Mouse (Mus musculus): ENCODE measurements around the gene Cdh23. TPM values are rescaled to one million over a fixed set of nuclear protein-coding genes. Genes with fewer than 3 reads are reported as not detected.

The Cdh23 gene
- polyA plus RNA-seq, 1 experiment from 2014 or later, result 0.57 TPM

- no peaks in the 10 kb centered on the region for H3K27me3 ChIP-seq (ENCODE audit: control insufficient read depth, insufficient read depth, low read length)
- ATAC-seq (ENCODE audit: low FRiP score, low TSS enrichment), result no peak
- no peak overlapping the region for H3K9ac ChIP-seq (ENCODE audit: low read depth, low read length)
- no peak overlapping the region for H3K4me2 ChIP-seq (replicated peaks; ENCODE audit: low read depth, low read length)
- H3K36me3 ChIP-seq (ENCODE audit: control insufficient read depth, insufficient read depth, low read length), result no peaks in the 10 kb centered on the region
- no peak overlapping the region for H3K27ac ChIP-seq (ENCODE audit: low read depth, low read length)
- 34% methylated on average over 2 of the region's 2 CpGs for WGBS
- H3K4me1 ChIP-seq (ENCODE audit: control insufficient read depth, insufficient read depth, low read length), result no peaks in the 10 kb centered on the region; the same call in 1 of the 2 replicates
- no peaks in the 10 kb centered on the region for H3K9me3 ChIP-seq (ENCODE audit: control insufficient read depth, low read length)
- H3K4me3 ChIP-seq (ENCODE audit: low read length), result no peak overlapping the region
Measured at GRCm38 (mm10) chr10:60362310-60362628, 334.0 kb downstream of the Cdh23 start.

GRCm38 (mm10) chr10:60361615-60362309, 334.5 kb downstream of the Cdh23 start:
- no peaks in the 10 kb centered on the region for H3K36me3 ChIP-seq (ENCODE audit: control insufficient read depth, insufficient read depth, low read length)
- no peak for ATAC-seq (ENCODE audit: low FRiP score, low TSS enrichment)
- H3K27ac ChIP-seq (ENCODE audit: low read depth, low read length), result no peak overlapping the region
- no peaks in the 10 kb centered on the region for H3K9me3 ChIP-seq (ENCODE audit: control insufficient read depth, low read length)
- H3K4me3 ChIP-seq (ENCODE audit: low read length), result no peak overlapping the region
- no peaks in the 10 kb centered on the region; the same call in 1 of the 2 replicates for H3K4me1 ChIP-seq (ENCODE audit: control insufficient read depth, insufficient read depth, low read length)
- no peak overlapping the region for H3K9ac ChIP-seq (ENCODE audit: low read depth, low read length)
- H3K4me2 ChIP-seq (replicated peaks; ENCODE audit: low read depth, low read length), result no peak overlapping the region
- 51% methylated on average over 12 of the region's 12 CpGs for WGBS
- no peaks in the 10 kb centered on the region for H3K27me3 ChIP-seq (ENCODE audit: control insufficient read depth, insufficient read depth, low read length)

- no peak for ATAC-seq (ENCODE audit: low FRiP score, low TSS enrichment)
- no peak overlapping the region for H3K27ac ChIP-seq (ENCODE audit: low read depth, low read length)
- WGBS, result 49% methylated on average over 4 of the region's 4 CpGs
- H3K27me3 ChIP-seq (ENCODE audit: control insufficient read depth, insufficient read depth, low read length), result no peaks in the 10 kb centered on the region
- H3K9ac ChIP-seq (ENCODE audit: low read depth, low read length), result no peak overlapping the region
- no peaks in the 10 kb centered on the region for H3K9me3 ChIP-seq (ENCODE audit: control insufficient read depth, low read length)
- H3K36me3 ChIP-seq (ENCODE audit: control insufficient read depth, insufficient read depth, low read length), result no peaks in the 10 kb centered on the region
- no peak overlapping the region for H3K4me3 ChIP-seq (ENCODE audit: low read length)
- no peak overlapping the region for H3K4me2 ChIP-seq (replicated peaks; ENCODE audit: low read depth, low read length)
- H3K4me1 ChIP-seq (ENCODE audit: control insufficient read depth, insufficient read depth, low read length), result no peaks in the 10 kb centered on the region; the same call in 1 of the 2 replicates
Measured at GRCm38 (mm10) chr10:60358776-60359175, 337.5 kb downstream of the Cdh23 start.

- 93% methylated on average over 14 of the region's 14 CpGs for WGBS
- no peaks in the 10 kb centered on the region; the same call in 1 of the 2 replicates for H3K4me1 ChIP-seq (ENCODE audit: control insufficient read depth, insufficient read depth, low read length)
- H3K9me3 ChIP-seq (ENCODE audit: control insufficient read depth, low read length), result no peaks in the 10 kb centered on the region
- ATAC-seq (ENCODE audit: low FRiP score, low TSS enrichment), result no peak
- H3K4me2 ChIP-seq (replicated peaks; ENCODE audit: low read depth, low read length), result no peak overlapping the region
- H3K4me3 ChIP-seq (ENCODE audit: low read length), result no peak overlapping the region
- no peaks in the 10 kb centered on the region for H3K27me3 ChIP-seq (ENCODE audit: control insufficient read depth, insufficient read depth, low read length)
- no peak overlapping the region for H3K9ac ChIP-seq (ENCODE audit: low read depth, low read length)
- H3K27ac ChIP-seq (ENCODE audit: low read depth, low read length), result no peak overlapping the region
- no peaks in the 10 kb centered on the region for H3K36me3 ChIP-seq (ENCODE audit: control insufficient read depth, insufficient read depth, low read length)
Measured at GRCm38 (mm10) chr10:60357901-60358300, 338.4 kb downstream of the Cdh23 start.

GRCm38 (mm10) chr10:60357441-60357840, 338.8 kb downstream of the Cdh23 start:
- H3K36me3 ChIP-seq (ENCODE audit: control insufficient read depth, insufficient read depth, low read length), result no peaks in the 10 kb centered on the region
- no peak overlapping the region for H3K9ac ChIP-seq (ENCODE audit: low read depth, low read length)
- H3K4me1 ChIP-seq (ENCODE audit: control insufficient read depth, insufficient read depth, low read length), result no peaks in the 10 kb centered on the region; the same call in 1 of the 2 replicates
- no peak for ATAC-seq (ENCODE audit: low FRiP score, low TSS enrichment)
- H3K4me3 ChIP-seq (ENCODE audit: low read length), result no peak overlapping the region
- H3K4me2 ChIP-seq (replicated peaks; ENCODE audit: low read depth, low read length), result no peak overlapping the region
- 82% methylated on average over 4 of the region's 4 CpGs for WGBS
- no peaks in the 10 kb centered on the region for H3K27me3 ChIP-seq (ENCODE audit: control insufficient read depth, insufficient read depth, low read length)
- no peaks in the 10 kb centered on the region for H3K9me3 ChIP-seq (ENCODE audit: control insufficient read depth, low read length)
- no peak overlapping the region for H3K27ac ChIP-seq (ENCODE audit: low read depth, low read length)

- 56% methylated on average over 11 of the region's 11 CpGs for WGBS
- H3K27ac ChIP-seq (ENCODE audit: low read depth, low read length), result no peak overlapping the region; the same call in 1 of the 2 replicates
- no peak overlapping the region for H3K4me2 ChIP-seq (replicated peaks; ENCODE audit: low read depth, low read length)
- no peaks in the 10 kb centered on the region for H3K36me3 ChIP-seq (ENCODE audit: control insufficient read depth, insufficient read depth, low read length)
- no peak for ATAC-seq (ENCODE audit: low FRiP score, low TSS enrichment)
- no peaks in the 10 kb centered on the region for H3K9me3 ChIP-seq (ENCODE audit: control insufficient read depth, low read length)
- H3K9ac ChIP-seq (ENCODE audit: low read depth, low read length), result no peak overlapping the region
- no peak overlapping the region for H3K4me3 ChIP-seq (ENCODE audit: low read length)
- peaks cover 15% of the 10 kb centered on the region for H3K4me1 ChIP-seq (ENCODE audit: control insufficient read depth, insufficient read depth, low read length)
- H3K27me3 ChIP-seq (ENCODE audit: control insufficient read depth, insufficient read depth, low read length), result no peaks in the 10 kb centered on the region
Measured at GRCm38 (mm10) chr10:60354881-60355677, 341.2 kb downstream of the Cdh23 start.

GRCm38 (mm10) chr10:60354003-60354325, 342.3 kb downstream of the Cdh23 start:
- Histone ChIP-seq H3K27ac (ENCODE audit: low read depth, low read length) (no peak overlapping the region), H3K4me3 (ENCODE audit: low read length) (no peak overlapping the region), H3K4me2 (replicated peaks; ENCODE audit: low read depth, low read length) (no peak overlapping the region), H3K27me3 (ENCODE audit: control insufficient read depth, insufficient read depth, low read length) (no peaks in the 10 kb centered on the region), H3K36me3 (ENCODE audit: control insufficient read depth, insufficient read depth, low read length) (no peaks in the 10 kb centered on the region), H3K4me1 (ENCODE audit: control insufficient read depth, insufficient read depth, low read length) (peaks cover 15% of the 10 kb centered on the region), H3K9ac (ENCODE audit: low read depth, low read length) (no peak overlapping the region), H3K9me3 (ENCODE audit: control insufficient read depth, low read length) (no peaks in the 10 kb centered on the region)
- WGBS, result 86% methylated on average over 4 of the region's 4 CpGs
- ATAC-seq (ENCODE audit: low FRiP score, low TSS enrichment), result no peak

GRCm38 (mm10) chr10:60353241-60354002, 342.9 kb downstream of the Cdh23 start:
- H3K4me1 ChIP-seq (ENCODE audit: control insufficient read depth, insufficient read depth, low read length), result peaks cover 15% of the 10 kb centered on the region
- whole genome bisulfite sequencing, result 67% methylated on average over 5 of the region's 5 CpGs
- no peak for ATAC-seq (ENCODE audit: low FRiP score, low TSS enrichment)

More at GRCm38 (mm10) chr10:60353241-60354002, 342.9 kb downstream of the Cdh23 start:
- Histone ChIP-seq H3K9me3 (ENCODE audit: control insufficient read depth, low read length) (no peaks in the 10 kb centered on the region), H3K27me3 (ENCODE audit: control insufficient read depth, insufficient read depth, low read length) (no peaks in the 10 kb centered on the region), H3K4me3 (ENCODE audit: low read length) (no peak overlapping the region), H3K27ac (ENCODE audit: low read depth, low read length) (no peak overlapping the region), H3K36me3 (ENCODE audit: control insufficient read depth, insufficient read depth, low read length) (no peaks in the 10 kb centered on the region), H3K4me2 (replicated peaks; ENCODE audit: low read depth, low read length) (no peak overlapping the region), H3K9ac (ENCODE audit: low read depth, low read length) (no peak overlapping the region)
